Mouse (Mus musculus) limb, embryonic 11.5 days (tissue): Measurements from ENCODE around the gene Dennd4a. TPM values are rescaled to one million over a fixed set of nuclear protein-coding genes. Genes with fewer than 3 reads are reported as not detected.
A peak's percentile ranks its signal among the peaks of the same experiment; 100 is the strongest.
"Not testable (repeated sequence)": the region's sequence is repeated elsewhere in the genome, so short reads cannot be mapped to it uniquely, and the experiment has no call there.

Experiments used
- ATAC-seq: fragments of 200-750 bp; cut with Nextera tagmentation; 2 replicates; pipeline ENCODE4 v1.8.0; 2017; ENCODE audit warnings: low read depth; ENCODE audit not compliant: insufficient number of reproducible peaks, low FRiP score, low TSS enrichment
- DNase-seq: peaks from one replicate; pipeline ENCODE4 v3.0.0-alpha.2; 2015; ENCODE audit warnings: low spot score
- H3K27ac ChIP-seq: fragments of 300-500 bp; sonication (generic); replicated peaks from 2 replicates; pipeline ENCODE4 v1.5.1; 2014; ENCODE audit warnings: low read depth, mild to moderate bottlenecking, low read length
- H3K27me3 ChIP-seq: fragments of 300-500 bp; sonication (generic); 2 replicates; pipeline ENCODE4 v1.6.1; 2014; ENCODE audit warnings: mild to moderate bottlenecking, low read length, mixed read lengths; ENCODE audit not compliant: control insufficient read depth, insufficient read depth
- H3K36me3 ChIP-seq: fragments of 300-500 bp; sonication (generic); 2 replicates; pipeline ENCODE4 v1.6.1; 2014; ENCODE audit warnings: mild to moderate bottlenecking, low read length, moderate library complexity, mixed read lengths; ENCODE audit not compliant: control insufficient read depth, insufficient read depth
- H3K4me1 ChIP-seq: fragments of 300-500 bp; sonication (generic); 2 replicates; pipeline ENCODE4 v1.6.1; 2014; ENCODE audit warnings: low read length, mixed read lengths; ENCODE audit not compliant: control insufficient read depth, insufficient read depth
- H3K4me2 ChIP-seq: fragments of 300-500 bp; sonication (generic); 2 replicates; pipeline ENCODE4 v1.6.1; 2014; ENCODE audit warnings: low read depth, mild to moderate bottlenecking, moderate library complexity; ENCODE audit not compliant: severe bottlenecking
- H3K4me3 ChIP-seq: fragments of 300-500 bp; sonication (generic); 2 replicates; pipeline ENCODE4 v1.5.1; 2014; ENCODE audit warnings: low read depth, low read length
- H3K9ac ChIP-seq: fragments of 300-500 bp; sonication (generic); 2 replicates; pipeline ENCODE4 v1.6.1; 2014; ENCODE audit warnings: mild to moderate bottlenecking, low read length
- H3K9me3 ChIP-seq: fragments of 300-500 bp; sonication (generic); 2 replicates; pipeline ENCODE4 v1.6.1; 2016; ENCODE audit warnings: low read length; ENCODE audit not compliant: control insufficient read depth
- WGBS: fragments of 180-500 bp; shearing (Covaris S2); extraction: QIAGEN DNeasy Blood & Tissue Kit; methylation state at CpG from one replicate; pipeline ENCODE4 v1.1.7; 2014; 5-methylcytosine and 5-hydroxymethylcytosine counted together
- polyA plus RNA-seq: library from polyadenylated mRNA; unstranded; fragments of >200 nt; fragmentation: Nextera tagmentation; extraction: Ambion mirVana; gene quantifications from 2 replicates; pipeline ENCODE4 v1.2.1, GENCODE M21; 2014

The Dennd4a gene
- polyA plus RNA-seq, 1 experiment from 2014 or later = 6.3 TPM

DNA sequence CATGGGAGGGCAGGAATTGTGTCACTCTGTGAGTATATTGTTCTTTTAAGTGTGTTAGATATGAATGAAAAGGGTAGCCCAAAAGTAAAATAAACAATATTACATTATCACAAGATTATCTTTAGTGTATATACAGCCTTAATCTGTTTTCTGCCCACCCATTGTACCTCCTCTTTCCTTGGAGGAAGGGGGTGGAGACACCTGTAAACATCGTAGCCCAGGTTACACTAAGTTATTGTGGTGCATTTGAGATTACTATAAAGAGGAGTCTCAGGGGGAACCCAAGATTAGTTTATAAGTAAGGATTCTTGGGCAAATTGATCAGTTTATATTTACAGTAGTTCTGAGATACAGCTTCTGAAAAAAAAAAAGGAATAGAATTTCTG lies 1.3 kb downstream of the Dennd4a start:
- ATAC-seq (no peak), DNase-seq (no peak)
- no peak overlapping the region; the same call in 1 of the 2 replicates for H3K4me3 ChIP-seq
- peak overlapping the region; percentile 66 for H3K4me2 ChIP-seq
- no peaks in the 10 kb centered on the region for H3K36me3 ChIP-seq
- 52% methylated on average over 1 of the region's 1 CpGs for WGBS
- H3K9ac ChIP-seq = no peak overlapping the region
- no peaks in the 10 kb centered on the region for H3K9me3 ChIP-seq
- 0 out of 2 replicates have a peak, but pooled peaks cover 2% of the 10 kb centered on the region for H3K4me1 ChIP-seq
- no peaks in the 10 kb centered on the region for H3K27me3 ChIP-seq
- no peak overlapping the region for H3K27ac ChIP-seq

DNA sequence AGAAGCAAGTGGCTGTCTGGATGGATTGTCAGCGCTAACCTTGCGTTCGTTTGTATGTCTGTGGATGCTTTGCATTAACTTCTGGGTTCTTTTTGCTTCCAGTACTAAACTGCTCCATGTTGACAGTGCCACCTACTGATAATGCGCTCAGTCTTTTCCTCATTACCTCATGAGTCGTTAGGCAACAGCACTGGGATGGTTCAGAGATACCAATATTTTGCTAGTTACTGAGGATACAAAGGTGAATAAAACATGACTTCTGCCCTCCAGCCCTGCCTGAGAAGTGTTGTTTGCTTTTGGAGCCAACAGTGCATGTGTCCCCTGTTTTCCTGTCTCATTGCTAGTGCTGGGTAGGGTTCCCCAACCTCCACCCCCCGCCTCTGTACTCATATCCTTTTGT lies 3.1 kb downstream of the Dennd4a start:
- ATAC-seq = no peak
- 87% methylated on average over 6 of the region's 6 CpGs for WGBS
- Histone ChIP-seq H3K9me3 (no peaks in the 10 kb centered on the region), H3K27me3 (no peaks in the 10 kb centered on the region), H3K27ac (no peak overlapping the region), H3K9ac (no peak overlapping the region), H3K4me2 (no peak overlapping the region), H3K4me1 (0 out of 2 replicates have a peak, but pooled peaks cover 2% of the 10 kb centered on the region), H3K4me3 (no peak overlapping the region), H3K36me3 (no peaks in the 10 kb centered on the region)
- no peak for DNase-seq

DNA sequence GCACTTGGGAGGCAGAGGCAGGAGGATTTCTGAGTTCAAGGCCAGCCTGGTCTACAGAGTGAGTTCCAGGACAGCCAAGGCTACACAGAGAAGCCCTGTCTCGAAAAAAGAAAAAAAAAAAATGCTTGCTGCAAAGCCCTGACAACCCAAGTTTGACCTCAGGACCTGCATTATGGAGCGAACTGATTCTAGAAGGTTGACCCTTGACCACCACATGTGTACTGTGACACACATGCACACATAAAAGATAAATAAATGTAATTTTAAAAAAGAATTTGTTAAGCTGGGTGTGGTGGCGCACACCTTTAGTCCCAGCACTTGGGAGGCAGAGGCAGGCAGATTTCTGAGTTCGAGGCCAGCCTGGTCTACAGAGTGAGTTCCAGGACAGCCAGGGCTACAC lies 8.5 kb downstream of the Dennd4a start:
- not testable (repeated sequence) for H3K36me3 ChIP-seq, H3K4me1 ChIP-seq, H3K9ac ChIP-seq, H3K4me3 ChIP-seq, H3K4me2 ChIP-seq, ATAC-seq, H3K9me3 ChIP-seq, DNase-seq, H3K27ac ChIP-seq, H3K27me3 ChIP-seq
- WGBS = 89% methylated on average over 4 of the region's 4 CpGs

DNA sequence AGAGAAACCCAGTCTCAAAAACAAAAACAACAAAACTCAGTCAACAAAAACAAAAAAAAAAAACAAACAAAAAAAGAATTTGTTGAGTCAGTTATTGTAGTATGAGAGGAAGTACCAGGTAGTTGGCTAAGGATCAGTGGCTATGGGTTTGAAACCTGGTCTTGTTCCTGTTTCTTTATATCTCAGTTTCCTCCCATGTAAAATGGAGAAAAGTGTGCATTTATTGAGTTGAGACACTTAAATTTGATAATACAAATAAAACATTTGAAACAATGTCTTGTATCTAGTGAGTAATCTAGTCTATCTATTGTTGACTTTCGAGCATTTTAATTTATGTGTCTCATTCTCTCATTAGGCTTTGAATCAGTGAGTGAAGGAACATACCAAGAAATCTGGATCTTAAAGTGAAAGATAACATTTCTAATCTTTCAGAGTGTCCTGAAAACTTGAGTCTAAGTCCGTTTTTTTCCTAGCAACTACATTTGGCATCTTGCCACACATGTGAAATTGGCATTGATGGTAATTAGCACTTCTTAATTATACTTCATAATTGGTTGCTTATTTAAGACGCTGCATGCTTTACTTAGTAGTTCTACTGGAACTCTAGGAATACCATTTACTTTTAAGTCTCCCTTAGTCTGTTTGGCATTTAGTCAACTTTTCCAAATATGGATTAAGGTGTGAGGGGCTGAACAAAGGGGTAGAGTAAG lies 9.1 kb downstream of the Dennd4a start:
- DNase-seq (no peak), ATAC-seq (no peak)
- Histone ChIP-seq H3K9me3 (no peaks in the 10 kb centered on the region), H3K4me3 (no peak overlapping the region), H3K36me3 (no peaks in the 10 kb centered on the region), H3K9ac (no peak overlapping the region), H3K4me1 (no peaks in the 10 kb centered on the region), H3K27ac (no peak overlapping the region), H3K4me2 (no peak overlapping the region), H3K27me3 (no peaks in the 10 kb centered on the region)
- WGBS = 85% methylated on average over 3 of the region's 3 CpGs

DNA sequence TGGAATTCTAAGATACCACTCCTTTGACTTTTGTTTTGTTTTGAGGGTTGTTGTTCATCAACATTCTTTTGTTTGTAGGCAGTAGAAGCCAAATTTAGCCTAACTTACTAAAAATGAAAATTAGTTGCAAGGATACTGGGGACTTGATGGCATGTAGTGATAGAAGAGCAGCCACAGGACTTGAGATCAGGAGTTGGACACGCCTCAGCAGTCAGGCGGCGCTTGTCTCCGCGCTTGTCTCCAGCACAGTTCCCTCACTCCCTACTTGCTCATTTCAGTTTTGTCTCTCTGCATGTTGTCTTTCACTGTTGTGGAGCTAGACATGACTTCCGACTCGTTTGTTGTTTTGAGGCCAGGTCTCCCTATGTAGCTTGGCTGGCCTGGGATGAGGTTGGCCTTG lies 11.1 kb downstream of the Dennd4a start:
- Histone ChIP-seq H3K4me1 (no peaks in the 10 kb centered on the region), H3K36me3 (no peaks in the 10 kb centered on the region), H3K9ac (no peak overlapping the region), H3K27me3 (no peaks in the 10 kb centered on the region), H3K4me3 (no peak overlapping the region), H3K4me2 (no peak overlapping the region), H3K9me3 (no peaks in the 10 kb centered on the region), H3K27ac (no peak overlapping the region)
- 91% methylated on average over 7 of the region's 7 CpGs for WGBS
- no peak for ATAC-seq
- DNase-seq = no peak

DNA sequence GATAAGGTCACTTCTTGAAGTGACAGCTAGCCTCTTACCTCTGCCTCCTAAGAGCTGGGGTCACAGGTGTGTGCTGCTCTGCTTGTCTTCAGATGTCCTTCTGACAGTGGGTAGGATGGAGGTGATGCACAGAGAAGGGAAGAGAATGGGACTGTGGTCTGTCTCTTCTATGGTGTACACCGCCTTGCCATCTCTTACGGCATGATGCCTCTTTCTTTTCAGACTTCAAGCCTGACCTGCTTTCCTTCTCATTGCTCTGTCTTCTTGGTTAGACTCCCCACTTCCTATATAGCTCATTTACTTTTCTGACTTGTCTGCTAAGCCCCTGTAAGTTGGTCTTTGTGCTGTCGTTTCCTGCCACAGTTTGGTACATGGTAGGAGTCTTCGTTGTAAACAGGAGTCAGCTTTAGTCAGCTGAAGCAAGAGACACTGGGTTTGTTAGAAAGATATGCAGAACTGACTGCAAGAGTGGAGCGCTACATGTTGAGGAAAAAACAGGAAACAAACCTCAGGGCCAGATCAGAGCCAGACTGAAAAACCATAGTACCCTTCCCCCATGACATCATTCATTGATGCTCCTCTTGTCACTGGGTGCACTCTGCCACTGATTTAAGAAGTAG lies 13.4 kb downstream of the Dennd4a start:
- Histone ChIP-seq H3K4me2 (no peak overlapping the region), H3K9me3 (no peaks in the 10 kb centered on the region), H3K36me3 (no peaks in the 10 kb centered on the region), H3K27me3 (no peaks in the 10 kb centered on the region), H3K27ac (no peak overlapping the region), H3K4me3 (no peak overlapping the region), H3K4me1 (no peaks in the 10 kb centered on the region), H3K9ac (no peak overlapping the region)
- 83% methylated on average over 5 of the region's 5 CpGs for WGBS
- no peak for DNase-seq
- no peak for ATAC-seq

DNA sequence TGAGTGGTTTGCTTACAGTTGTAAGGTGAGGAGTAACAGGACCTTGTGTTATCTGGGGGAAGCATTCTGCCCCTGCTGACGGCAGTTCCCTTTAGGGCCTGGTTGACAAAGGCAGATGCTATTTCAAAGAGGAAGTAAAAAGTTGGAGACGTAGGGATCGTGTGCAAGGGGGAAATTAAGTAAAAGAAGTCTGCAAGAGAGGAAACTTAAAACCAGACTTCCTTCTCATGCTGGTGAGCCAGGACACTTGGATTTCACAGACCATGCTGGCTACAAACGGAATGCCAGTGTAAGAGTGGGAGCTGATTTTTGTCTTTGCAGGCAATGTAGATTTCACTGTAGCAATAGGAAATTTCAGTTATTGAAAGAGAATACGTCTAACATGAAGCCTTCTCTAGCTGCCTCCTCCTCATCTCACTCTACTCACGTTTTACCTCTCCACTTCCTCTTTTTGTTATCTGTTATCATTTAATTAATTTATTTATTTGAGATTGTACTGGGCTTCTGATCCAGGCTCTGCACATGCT lies 19.0 kb downstream of the Dennd4a start:
- Histone ChIP-seq H3K27me3 (no peaks in the 10 kb centered on the region), H3K9ac (no peak overlapping the region), H3K27ac (no peak overlapping the region), H3K4me3 (no peak overlapping the region), H3K4me2 (no peak overlapping the region), H3K9me3 (no peaks in the 10 kb centered on the region), H3K4me1 (no peaks in the 10 kb centered on the region), H3K36me3 (no peaks in the 10 kb centered on the region)
- WGBS = 57% methylated on average over 6 of the region's 6 CpGs
- DNase-seq (no peak), ATAC-seq (no peak)

DNA sequence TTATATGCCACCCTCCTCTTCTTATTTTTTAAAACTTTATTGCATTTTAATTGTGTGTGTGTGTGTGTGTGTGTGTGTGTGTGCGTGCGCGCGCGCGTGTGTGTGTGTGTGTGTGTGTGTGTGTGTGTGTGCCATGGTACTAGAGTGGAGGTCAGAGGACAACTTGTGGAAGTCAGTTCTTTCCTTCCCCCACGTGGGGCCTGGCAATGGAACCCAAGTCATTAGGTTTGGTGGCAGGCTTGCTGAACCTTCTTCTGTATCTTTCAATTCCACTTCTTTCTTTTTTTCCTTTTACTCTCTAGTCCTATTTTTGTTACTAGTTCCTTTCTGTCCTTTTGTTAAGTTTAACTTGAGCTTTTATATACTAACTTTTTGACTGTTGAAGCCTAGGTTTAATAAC lies 19.5 kb downstream of the Dennd4a start:
- Histone ChIP-seq H3K27ac (no peak overlapping the region), H3K4me2 (no peak overlapping the region), H3K36me3 (no peaks in the 10 kb centered on the region), H3K9ac (no peak overlapping the region), H3K27me3 (no peaks in the 10 kb centered on the region), H3K4me1 (no peaks in the 10 kb centered on the region), H3K9me3 (no peaks in the 10 kb centered on the region), H3K4me3 (no peak overlapping the region)
- DNase-seq (no peak), ATAC-seq (no peak)
- WGBS = 95% methylated on average over 7 of the region's 7 CpGs
